Mouse (Mus musculus) gastrocnemius, adult 18-20 months (tissue): Measurements from ENCODE around the gene Qrfpr. TPM values are rescaled to one million over a fixed set of nuclear protein-coding genes. Genes with fewer than 3 reads are reported as not detected.

ENCODE experiments used
- DNase-seq: peaks from one replicate; pipeline ENCODE4 v3.0.0; 2021; ENCODE audit warnings: low spot score
- total RNA-seq, 2 experiments: library from RNA; stranded (reverse); gene quantifications; 2 replicates each; pipeline ENCODE4 v1.2.3; 2021

Qrfpr gene
- total RNA-seq, 2 experiments from 2014 or later = not detected

- DNase-seq = peak; percentile 91
These were observed 71.0 kb downstream of the Qrfpr start, which contains the start of gene D3Ertd254e for GRCm38 (mm10) chr3:36150934-36151686. TSS of gene D3Ertd254e (plus strand) at chr3:36151017.

GRCm38 (mm10) chr3:36150537-36150933 lies 71.6 kb downstream of the Qrfpr start:
- no peak for DNase-seq

- no peak for DNase-seq
These were observed 83.1 kb downstream of the Qrfpr start for GRCm38 (mm10) chr3:36138996-36139395.

- no peak for DNase-seq
These were observed 83.9 kb downstream of the Qrfpr start for GRCm38 (mm10) chr3:36138171-36138660.

GRCm38 (mm10) chr3:36137560-36137959 lies 84.6 kb downstream of the Qrfpr start:
- DNase-seq = no peak

- DNase-seq = no peak
These were observed 86.0 kb downstream of the Qrfpr start for GRCm38 (mm10) chr3:36136152-36136551.

Other genes starting within 250 kb of the Qrfpr start
- gene Mccc1, start 221.6 kb downstream of the Qrfpr start, total RNA-seq = 10 to 100 TPM; 34.3 to 35.3 TPM
- not detected for gene Ccdc144b, start 168.8 kb downstream of the Qrfpr start, total RNA-seq
- gene Acad9, start 156.3 kb downstream of the Qrfpr start, total RNA-seq = 10 to 100 TPM; 23.7 to 26.6 TPM
- gene D3Ertd254e, start 71.3 kb downstream of the Qrfpr start, total RNA-seq = 1 to 10 TPM; 1.7 to 1.8 TPM